In the genomic region with DNA sequence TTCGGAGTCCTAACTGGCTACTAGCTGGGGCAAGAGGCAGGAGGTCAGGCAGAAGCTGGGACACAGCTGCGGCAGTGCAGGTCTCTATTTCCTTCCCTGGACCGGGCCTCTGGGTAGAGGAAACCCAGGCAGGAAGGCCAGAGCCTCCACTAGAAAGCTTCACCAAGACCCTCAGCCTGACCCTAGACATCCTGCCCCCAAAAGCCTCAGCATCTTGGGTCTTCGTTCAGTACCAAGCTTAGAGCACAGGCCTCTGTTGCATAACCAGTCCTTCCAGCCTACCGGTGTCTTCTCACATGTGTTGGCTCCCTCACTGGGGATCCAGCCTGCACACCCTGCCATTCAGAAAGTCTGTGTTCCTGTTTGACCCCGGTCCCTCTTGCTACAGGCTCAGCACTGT, we compare ENCODE assay signal across 16 mouse cellular contexts. TPM values are rescaled to one million over a fixed set of nuclear protein-coding genes. Genes with fewer than 3 reads are reported as not detected.
DNase-seq lines count a peak whose midpoint lies in the region; ATAC-seq and TF ChIP-seq lines count a peak whose summit lies in the region.
"Had no signal": no experiment of that assay in that cellular context is flagged by ENCODE, and none has a peak within 500 bp of the region (broad histone marks: within the 10 kb centered on the region; RNA-seq: fewer than 3 reads in every experiment).

No protein-coding gene starts in this region.

- TF ChIP-seq CTCF in lung, postnatal 0 days (IDR thresholded peaks at IDR 0.05), result no peak

- 0 out of 2 replicates have a peak overlapping the region, but pooled peaks have one; percentile 22 for H3K27ac ChIP-seq in hindbrain, embryonic 15.5 days (replicated peaks)
- H3K27ac ChIP-seq in hindbrain, embryonic 11.5 days (ENCODE audit: low read depth, low read length), result no peak overlapping the region
- peak overlapping the region; percentile 90 for H3K27ac ChIP-seq in lung, postnatal 0 days (ENCODE audit: low read length)
- H3K27ac ChIP-seq in intestine, embryonic 16.5 days (ENCODE audit: low read length), result peak overlapping the region; percentile 89
- H3K27ac ChIP-seq in stomach, embryonic 16.5 days (ENCODE audit: low read length), result peak overlapping the region; percentile 94
- H3K27ac ChIP-seq: macrophage had no signal

- no peaks in the 10 kb centered on the region for H3K9me3 ChIP-seq in hindbrain, embryonic 15.5 days
- H3K9me3 ChIP-seq in hindbrain, embryonic 11.5 days (ENCODE audit: control insufficient read depth, low read length), result no peaks in the 10 kb centered on the region
- H3K9me3 ChIP-seq in lung, postnatal 0 days (ENCODE audit: low read length), result no peaks in the 10 kb centered on the region
- no peaks in the 10 kb centered on the region for H3K9me3 ChIP-seq in intestine, embryonic 16.5 days (ENCODE audit: control insufficient read depth, low read length)
- no peaks in the 10 kb centered on the region for H3K9me3 ChIP-seq in stomach, embryonic 16.5 days (replicated peaks; ENCODE audit: control insufficient read depth, low read length)

- H3K4me2 ChIP-seq in hindbrain, embryonic 15.5 days, result no peak overlapping the region
- H3K4me2 ChIP-seq in hindbrain, embryonic 11.5 days (replicated peaks; ENCODE audit: low read depth, low read length), result no peak overlapping the region
- 0 out of 2 replicates have a peak overlapping the region, but pooled peaks have one; percentile 67 for H3K4me2 ChIP-seq in lung, postnatal 0 days (replicated peaks; ENCODE audit: low read depth, low read length)
- H3K4me2 ChIP-seq in intestine, embryonic 16.5 days (ENCODE audit: low read depth, low read length), result no peak overlapping the region
- no peak overlapping the region for H3K4me2 ChIP-seq in stomach, embryonic 16.5 days (ENCODE audit: low read depth, low read length)

- ATAC-seq in hindbrain, embryonic 15.5 days (ENCODE audit: low FRiP score, low read depth), result no peak
- ATAC-seq in hindbrain, embryonic 11.5 days (ENCODE audit: low FRiP score), result no peak
- ATAC-seq in lung, postnatal 0 days, result no peak
- no peak for ATAC-seq in intestine, embryonic 16.5 days
- no peak for ATAC-seq in stomach, embryonic 16.5 days (ENCODE audit: insufficient read depth, low FRiP score)
- ATAC-seq: forebrain, embryonic 16.5 days had no signal

- 84% methylated on average over 6 of the region's 6 CpGs for WGBS in hindbrain, embryonic 15.5 days
- WGBS in hindbrain, embryonic 11.5 days, result 77% methylated on average over 6 of the region's 6 CpGs
- 49% methylated on average over 6 of the region's 6 CpGs for WGBS in lung, postnatal 0 days
- 80% methylated on average over 6 of the region's 6 CpGs for WGBS in intestine, embryonic 16.5 days
- 63% methylated on average over 6 of the region's 6 CpGs for WGBS in stomach, embryonic 16.5 days

- H3K4me1 ChIP-seq in hindbrain, embryonic 15.5 days (replicated peaks), result peaks cover 9% of the 10 kb centered on the region; the same call in 1 of the 2 replicates
- peaks cover 4% of the 10 kb centered on the region for H3K4me1 ChIP-seq in hindbrain, embryonic 11.5 days (replicated peaks; ENCODE audit: control insufficient read depth, insufficient read depth, low read length)
- H3K4me1 ChIP-seq in lung, postnatal 0 days (ENCODE audit: insufficient read depth, low read depth, low read length), result peaks cover 18% of the 10 kb centered on the region
- peaks cover 46% of the 10 kb centered on the region for H3K4me1 ChIP-seq in intestine, embryonic 16.5 days (ENCODE audit: control insufficient read depth, insufficient read depth, low read length)
- peaks cover 62% of the 10 kb centered on the region for H3K4me1 ChIP-seq in stomach, embryonic 16.5 days (ENCODE audit: control insufficient read depth, insufficient read depth, low read length)

- TF ChIP-seq EP300 in lung, postnatal 0 days (IDR thresholded peaks at IDR 0.05), result no peak

- no peak overlapping the region for H3K9ac ChIP-seq in hindbrain, embryonic 15.5 days
- H3K9ac ChIP-seq in hindbrain, embryonic 11.5 days (ENCODE audit: low read depth, low read length), result no peak overlapping the region
- no peak overlapping the region for H3K9ac ChIP-seq in lung, postnatal 0 days (replicated peaks; ENCODE audit: low read depth)
- no peak overlapping the region for H3K9ac ChIP-seq in intestine, embryonic 16.5 days (ENCODE audit: low read depth, low read length)
- peak overlapping the region; percentile 64; the same call in 1 of the 2 replicates for H3K9ac ChIP-seq in stomach, embryonic 16.5 days (ENCODE audit: low read length)

- no peaks in the 10 kb centered on the region for H3K36me3 ChIP-seq in hindbrain, embryonic 15.5 days
- no peaks in the 10 kb centered on the region for H3K36me3 ChIP-seq in hindbrain, embryonic 11.5 days (ENCODE audit: control insufficient read depth, insufficient read depth, low read length)
- H3K36me3 ChIP-seq in lung, postnatal 0 days (ENCODE audit: insufficient read depth, low read length), result peaks cover 1% of the 10 kb centered on the region; the same call in 1 of the 2 replicates
- peaks cover 5% of the 10 kb centered on the region for H3K36me3 ChIP-seq in intestine, embryonic 16.5 days (ENCODE audit: control insufficient read depth, insufficient read depth, low read length)
- no peaks in the 10 kb centered on the region for H3K36me3 ChIP-seq in stomach, embryonic 16.5 days (ENCODE audit: control insufficient read depth, insufficient read depth, low read length)

- DNase-seq in hindbrain, embryonic 11.5 days (ENCODE audit: low spot score), result no peak
- DNase-seq in lung, postnatal 0 days (ENCODE audit: low spot score), result no peak
- no peak for DNase-seq in lung, postnatal 4 days
- DNase-seq in left cerebral cortex, adult 11 months (ENCODE audit: low spot score), result no peak
- DNase-seq: adrenal gland, postnatal 36 days; cerebellum, adult 2 months; left cerebral cortex, postnatal 4 days; thymus, postnatal 4 days had no signal

- peaks cover 33% of the 10 kb centered on the region for H3K27me3 ChIP-seq in hindbrain, embryonic 15.5 days
- peaks cover 26% of the 10 kb centered on the region for H3K27me3 ChIP-seq in hindbrain, embryonic 11.5 days (ENCODE audit: control insufficient read depth, insufficient read depth, low read length)
- no peaks in the 10 kb centered on the region for H3K27me3 ChIP-seq in lung, postnatal 0 days (replicated peaks; ENCODE audit: insufficient read depth, low read length)
- no peaks in the 10 kb centered on the region for H3K27me3 ChIP-seq in intestine, embryonic 16.5 days (replicated peaks; ENCODE audit: control insufficient read depth, insufficient read depth, low read length)
- H3K27me3 ChIP-seq in stomach, embryonic 16.5 days (ENCODE audit: control insufficient read depth, insufficient read depth, low read length), result 0 out of 2 replicates have a peak, but pooled peaks cover 3% of the 10 kb centered on the region

- no peak overlapping the region for H3K4me3 ChIP-seq in hindbrain, embryonic 15.5 days
- H3K4me3 ChIP-seq in hindbrain, embryonic 11.5 days (ENCODE audit: low read depth, low read length), result no peak overlapping the region
- no peak overlapping the region for H3K4me3 ChIP-seq in lung, postnatal 0 days (ENCODE audit: low read depth, low read length)
- H3K4me3 ChIP-seq in intestine, embryonic 16.5 days (ENCODE audit: low read length), result no peak overlapping the region
- H3K4me3 ChIP-seq in stomach, embryonic 16.5 days (replicated peaks; ENCODE audit: low read length), result no peak overlapping the region

RNA-seq across cellular contexts. Expression of gene Acvrl1, which starts 4.4 kb away (rescaled TPM):
- polyA plus RNA-seq in hindbrain, embryonic 15.5 days (2015; fragmentation: Nextera tagmentation; extraction: Ambion mirVana), result 9.5 and 9.6 TPM in 2 replicates
- 4.8 and 5.5 TPM in 2 replicates for polyA plus RNA-seq in hindbrain, embryonic 11.5 days (2014; fragmentation: Nextera tagmentation; extraction: Ambion mirVana)
- 159 and 168 TPM in 2 replicates for polyA plus RNA-seq in lung, postnatal 0 days (2015; fragmentation: Nextera tagmentation; extraction: Ambion mirVana)
- polyA plus RNA-seq in intestine, embryonic 16.5 days (2015; fragmentation: Nextera tagmentation; extraction: Ambion mirVana), result 31.2 and 31.9 TPM in 2 replicates
- 34.9 and 39.3 TPM in 2 replicates for polyA plus RNA-seq in stomach, embryonic 16.5 days (2015; fragmentation: Nextera tagmentation; extraction: Ambion mirVana)

RNA-seq across cellular contexts. Expression of gene Ankrd33, which starts 17.2 kb away (rescaled TPM):
- polyA plus RNA-seq in hindbrain, embryonic 15.5 days (2015; fragmentation: Nextera tagmentation; extraction: Ambion mirVana), result not detected in 2 replicates
- polyA plus RNA-seq in hindbrain, embryonic 11.5 days (2014; fragmentation: Nextera tagmentation; extraction: Ambion mirVana), result not detected in 2 replicates
- 0.13 TPM in 1 of 2 replicates, not detected in the other for polyA plus RNA-seq in lung, postnatal 0 days (2015; fragmentation: Nextera tagmentation; extraction: Ambion mirVana)
- not detected in 2 replicates for polyA plus RNA-seq in intestine, embryonic 16.5 days (2015; fragmentation: Nextera tagmentation; extraction: Ambion mirVana)
- polyA plus RNA-seq in stomach, embryonic 16.5 days (2015; fragmentation: Nextera tagmentation; extraction: Ambion mirVana), result not detected in 2 replicates
- polyA plus RNA-seq: embryonic facial prominence, embryonic 11.5 days; forebrain, embryonic 16.5 days; gonadal fat pad, adult 2 months; large intestine, adult 2 months; macrophage had no signal

RNA-seq across cellular contexts. Expression of gene Acvr1b, which starts 41.1 kb away (rescaled TPM):
- 21.7 and 24.1 TPM in 2 replicates for polyA plus RNA-seq in hindbrain, embryonic 15.5 days (2015; fragmentation: Nextera tagmentation; extraction: Ambion mirVana)
- 16.2 and 17.1 TPM in 2 replicates for polyA plus RNA-seq in hindbrain, embryonic 11.5 days (2014; fragmentation: Nextera tagmentation; extraction: Ambion mirVana)
- 6.6 and 7.4 TPM in 2 replicates for polyA plus RNA-seq in lung, postnatal 0 days (2015; fragmentation: Nextera tagmentation; extraction: Ambion mirVana)
- polyA plus RNA-seq in intestine, embryonic 16.5 days (2015; fragmentation: Nextera tagmentation; extraction: Ambion mirVana), result 10.4 and 11.0 TPM in 2 replicates
- polyA plus RNA-seq in stomach, embryonic 16.5 days (2015; fragmentation: Nextera tagmentation; extraction: Ambion mirVana), result 11.6 and 12.1 TPM in 2 replicates

RNA-seq across cellular contexts. Expression of gene Fignl2, which starts 54.4 kb away (rescaled TPM):
- 0.09 and 0.10 TPM in 2 replicates for polyA plus RNA-seq in hindbrain, embryonic 15.5 days (2015; fragmentation: Nextera tagmentation; extraction: Ambion mirVana)
- 1.2 and 2.1 TPM in 2 replicates for polyA plus RNA-seq in hindbrain, embryonic 11.5 days (2014; fragmentation: Nextera tagmentation; extraction: Ambion mirVana)
- polyA plus RNA-seq in lung, postnatal 0 days (2015; fragmentation: Nextera tagmentation; extraction: Ambion mirVana), result 0.48 and 0.60 TPM in 2 replicates
- polyA plus RNA-seq in intestine, embryonic 16.5 days (2015; fragmentation: Nextera tagmentation; extraction: Ambion mirVana), result 0.12 TPM in 2 replicates
- 0.05 and 0.10 TPM in 2 replicates for polyA plus RNA-seq in stomach, embryonic 16.5 days (2015; fragmentation: Nextera tagmentation; extraction: Ambion mirVana)
- polyA plus RNA-seq: forebrain, embryonic 16.5 days had no signal
